Mouse (Mus musculus) brown adipose tissue, adult 24 weeks (tissue): Measurements from ENCODE around the gene Arvcf. TPM values are rescaled to one million over a fixed set of nuclear protein-coding genes. Genes with fewer than 3 reads are reported as not detected.

Experiments used
- H3K27ac ChIP-seq: fragments of 200-500 bp; replicated peaks from 2 replicates; pipeline ENCODE4 v1.5.1; 2012; ENCODE audit warnings: low read depth, mild to moderate bottlenecking, low read length
- H3K4me1 ChIP-seq: fragments of 200-500 bp; 2 replicates; pipeline ENCODE4 v1.6.1; 2012; ENCODE audit warnings: low read length, mixed read lengths; ENCODE audit not compliant: control insufficient read depth, insufficient read depth, insufficient read length
- H3K4me3 ChIP-seq: fragments of 200-500 bp; 2 replicates; pipeline ENCODE4 v1.5.1; 2012; ENCODE audit warnings: low read depth, mild to moderate bottlenecking, low read length, moderate library complexity; ENCODE audit not compliant: insufficient read depth
- polyA plus RNA-seq: library from polyadenylated mRNA; stranded (reverse); fragments of >200 nt; gene quantifications from 2 replicates; pipeline ENCODE4 v1.2.4, GENCODE M21; 2012; ENCODE audit not compliant: missing spikeins, insufficient read depth, insufficient read length

The Arvcf gene
- polyA plus RNA-seq, 1 experiment = 3.8 TPM

DNA sequence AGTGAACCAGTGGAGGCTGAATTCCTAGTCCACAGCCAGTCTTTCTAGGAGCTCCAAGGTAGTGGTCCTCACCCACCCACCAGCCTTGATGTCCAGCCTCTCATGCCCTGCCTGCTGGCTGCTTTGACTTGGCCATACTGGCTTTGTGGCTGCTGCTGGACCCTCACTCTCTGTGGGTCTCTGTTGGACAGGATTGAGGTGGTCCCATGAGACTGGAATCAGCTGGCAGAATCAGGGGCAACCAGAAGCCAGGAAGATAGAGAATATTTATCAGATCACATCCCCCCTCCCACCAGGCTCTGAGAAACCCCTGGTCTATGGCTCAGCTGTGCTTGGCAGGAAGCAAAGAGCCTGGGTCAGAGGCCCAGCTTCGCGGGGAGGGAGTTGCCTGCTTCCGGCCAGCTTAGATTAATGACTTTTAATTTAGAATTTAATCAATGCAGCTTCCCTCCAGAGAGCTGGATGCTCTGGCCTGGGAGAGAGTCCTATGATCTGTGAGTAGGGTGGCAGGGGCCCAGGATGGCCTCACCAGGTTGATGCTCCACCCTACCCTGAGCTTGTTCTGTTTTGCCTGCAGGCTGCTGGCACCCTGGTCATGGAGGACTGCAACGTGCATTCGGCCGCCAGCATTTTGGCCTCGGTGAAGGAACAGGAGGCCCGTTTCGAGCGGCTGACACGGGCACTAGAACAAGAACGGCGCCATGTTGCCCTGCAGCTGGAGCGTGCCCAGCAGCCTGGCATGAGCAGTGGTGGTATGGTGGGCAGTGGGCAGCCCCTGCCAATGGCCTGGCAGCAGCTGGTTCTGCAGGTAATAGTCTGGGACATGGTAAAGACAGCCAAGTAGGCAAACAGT is 40.8 kb downstream of the Arvcf start:
- no peak overlapping the region for H3K27ac ChIP-seq
- H3K4me3 ChIP-seq = no peak overlapping the region
- H3K4me1 ChIP-seq = no peaks in the 10 kb centered on the region

DNA sequence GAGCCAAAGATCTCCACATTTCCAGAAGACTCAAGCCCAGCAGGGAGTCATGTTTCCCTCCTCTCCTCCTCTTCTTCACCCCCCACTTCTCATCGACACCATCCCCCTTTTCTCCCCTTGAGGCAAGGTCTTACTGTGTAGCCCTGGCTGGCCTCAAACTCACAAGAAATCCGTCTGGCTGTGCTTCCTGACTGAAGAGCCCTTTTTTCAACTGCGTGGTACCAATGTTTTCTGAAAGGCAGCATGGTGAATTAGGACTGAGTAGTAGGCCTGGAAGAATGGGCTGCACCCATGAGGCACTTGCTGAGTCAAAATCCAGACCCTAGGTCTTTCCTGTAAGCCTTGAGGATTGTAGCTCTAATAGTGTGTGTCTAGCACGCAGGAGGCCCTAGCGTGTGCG is 42.4 kb downstream of the Arvcf start:
- Histone ChIP-seq H3K27ac (no peak overlapping the region), H3K4me3 (no peak overlapping the region), H3K4me1 (no peaks in the 10 kb centered on the region)

DNA sequence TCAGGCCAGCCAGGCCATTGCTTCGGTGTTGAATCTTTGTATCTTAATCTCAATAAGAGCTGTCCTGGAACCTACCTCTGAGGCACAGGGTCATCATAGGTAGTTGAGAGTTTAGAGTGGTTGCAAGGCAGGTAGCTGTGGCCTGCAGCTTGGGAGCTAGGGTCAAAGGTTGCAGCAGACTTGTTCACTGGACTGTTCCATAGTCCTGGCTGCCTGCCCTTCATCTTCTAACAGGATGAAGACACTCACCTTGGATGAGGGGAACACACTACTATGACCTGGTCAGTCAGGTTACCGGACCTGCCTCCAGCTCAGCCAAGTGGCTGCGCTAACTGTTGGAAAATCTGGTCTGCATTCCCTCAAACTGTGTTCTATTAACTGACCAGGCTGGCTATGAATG is 43.1 kb downstream of the Arvcf start:
- H3K27ac ChIP-seq = no peak overlapping the region
- no peaks in the 10 kb centered on the region for H3K4me1 ChIP-seq
- no peak overlapping the region for H3K4me3 ChIP-seq

DNA sequence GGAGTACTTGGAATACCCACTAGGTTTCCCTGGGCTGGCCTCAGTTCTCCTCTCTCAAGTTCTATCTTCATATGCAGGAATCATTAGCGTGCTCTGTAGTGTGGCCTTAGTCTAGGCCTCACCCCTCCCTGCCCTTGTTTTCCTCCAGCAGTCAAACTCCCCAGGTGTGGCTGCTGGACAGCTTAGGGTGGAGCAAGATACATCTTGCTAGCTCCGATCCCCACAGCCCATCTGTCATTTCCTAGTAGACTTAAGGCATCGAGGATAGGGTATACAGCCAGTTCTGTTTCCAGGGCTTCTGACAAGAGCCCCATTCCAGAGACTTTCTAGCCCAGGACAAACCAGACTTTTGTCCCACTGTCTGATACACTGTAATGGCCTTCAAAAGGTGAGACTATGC is 43.7 kb downstream of the Arvcf start:
- Histone ChIP-seq H3K4me3 (no peak overlapping the region), H3K4me1 (no peaks in the 10 kb centered on the region), H3K27ac (no peak overlapping the region)

DNA sequence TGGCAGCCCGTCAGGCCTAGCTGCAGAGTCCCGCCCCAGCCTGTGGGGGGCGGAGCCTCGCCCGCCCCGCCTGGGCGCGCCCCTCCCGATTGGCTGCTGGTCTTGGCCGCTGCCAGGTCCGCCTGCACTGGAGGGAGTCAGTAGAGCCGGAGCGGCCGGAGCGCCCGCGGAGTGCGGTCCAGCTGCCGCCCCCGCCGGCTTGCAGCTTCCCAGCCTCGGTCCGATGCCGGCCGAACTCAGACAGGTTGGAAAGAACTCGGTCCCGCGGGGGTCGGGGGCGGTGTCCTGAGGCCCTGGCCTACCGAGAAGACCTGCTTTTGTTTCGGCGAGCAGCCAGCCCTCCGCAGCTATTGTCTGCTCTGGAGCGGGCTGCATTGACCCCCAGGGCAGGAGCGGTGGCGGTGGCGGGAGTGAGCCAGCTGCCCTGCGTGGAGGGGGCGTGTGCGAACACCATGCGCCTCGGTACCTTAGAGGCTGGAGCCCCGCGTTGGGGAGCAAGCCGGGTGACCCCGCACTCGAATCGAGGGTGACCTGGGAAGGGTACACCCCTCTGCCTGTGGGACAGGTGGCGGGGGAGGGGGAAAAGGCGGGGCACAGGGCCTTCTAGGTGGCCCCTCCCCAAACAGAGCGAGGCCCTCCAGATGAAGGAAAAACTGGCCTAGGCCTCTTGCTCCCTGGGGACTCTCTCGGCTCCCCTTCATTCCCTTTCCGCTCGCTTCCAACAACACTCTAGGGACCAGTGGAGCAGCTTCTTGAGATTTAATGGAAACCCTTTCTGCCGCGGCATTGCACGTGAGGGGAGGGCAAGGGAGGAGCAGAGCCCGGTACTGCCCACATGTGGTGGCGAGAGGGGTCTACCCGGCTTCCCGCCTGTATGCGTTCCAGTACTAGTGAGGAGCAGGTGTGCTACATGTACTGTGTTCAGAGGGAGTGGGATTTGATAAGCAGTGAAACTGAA is 44.8 kb downstream of the Arvcf start:
- H3K4me3 ChIP-seq = peak overlapping the region; percentile 71
- H3K4me1 ChIP-seq = no peaks in the 10 kb centered on the region
- H3K27ac ChIP-seq = no peak overlapping the region

DNA sequence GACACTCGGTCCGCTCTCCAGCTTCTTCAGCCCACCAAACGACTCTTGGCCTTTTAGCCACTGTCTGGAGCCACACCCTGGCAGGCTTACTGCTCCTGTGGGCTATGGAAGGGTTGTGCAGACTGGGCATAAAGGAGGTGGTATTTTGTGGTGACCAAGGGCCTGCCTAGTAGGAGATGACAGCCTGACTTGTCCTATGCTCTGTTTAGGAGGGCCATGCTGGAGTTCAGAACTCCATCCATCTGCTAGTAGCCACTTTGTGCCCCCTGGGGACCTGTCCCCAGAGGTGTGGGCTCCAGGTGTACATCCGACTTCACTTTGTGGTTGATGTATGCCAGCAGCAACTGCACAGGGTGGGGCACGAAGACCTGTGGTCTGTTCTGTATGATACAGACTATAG is 45.6 kb downstream of the Arvcf start:
- Histone ChIP-seq H3K4me1 (no peaks in the 10 kb centered on the region), H3K4me3 (no peak overlapping the region), H3K27ac (no peak overlapping the region)

DNA sequence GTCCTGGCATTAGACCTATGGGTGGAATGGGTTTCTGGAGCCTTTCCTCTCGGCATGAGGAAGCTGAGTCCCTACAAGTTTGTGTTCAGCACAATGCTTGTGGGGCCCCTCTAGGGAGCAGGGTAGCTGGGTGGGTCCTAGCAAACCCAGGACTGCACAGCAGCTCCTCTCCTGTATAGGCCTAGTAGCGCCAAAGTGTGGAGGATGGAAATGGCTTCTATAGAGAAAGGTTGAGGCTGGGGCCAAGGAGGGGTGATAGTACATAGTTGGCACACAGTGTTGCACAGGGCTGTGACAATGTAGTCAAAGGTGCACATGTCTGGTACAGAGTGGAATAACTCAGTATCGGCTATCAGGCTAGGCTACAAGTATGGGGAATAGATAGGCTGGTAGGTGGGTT is 46.1 kb downstream of the Arvcf start:
- Histone ChIP-seq H3K4me1 (no peaks in the 10 kb centered on the region), H3K27ac (no peak overlapping the region), H3K4me3 (no peak overlapping the region)

DNA sequence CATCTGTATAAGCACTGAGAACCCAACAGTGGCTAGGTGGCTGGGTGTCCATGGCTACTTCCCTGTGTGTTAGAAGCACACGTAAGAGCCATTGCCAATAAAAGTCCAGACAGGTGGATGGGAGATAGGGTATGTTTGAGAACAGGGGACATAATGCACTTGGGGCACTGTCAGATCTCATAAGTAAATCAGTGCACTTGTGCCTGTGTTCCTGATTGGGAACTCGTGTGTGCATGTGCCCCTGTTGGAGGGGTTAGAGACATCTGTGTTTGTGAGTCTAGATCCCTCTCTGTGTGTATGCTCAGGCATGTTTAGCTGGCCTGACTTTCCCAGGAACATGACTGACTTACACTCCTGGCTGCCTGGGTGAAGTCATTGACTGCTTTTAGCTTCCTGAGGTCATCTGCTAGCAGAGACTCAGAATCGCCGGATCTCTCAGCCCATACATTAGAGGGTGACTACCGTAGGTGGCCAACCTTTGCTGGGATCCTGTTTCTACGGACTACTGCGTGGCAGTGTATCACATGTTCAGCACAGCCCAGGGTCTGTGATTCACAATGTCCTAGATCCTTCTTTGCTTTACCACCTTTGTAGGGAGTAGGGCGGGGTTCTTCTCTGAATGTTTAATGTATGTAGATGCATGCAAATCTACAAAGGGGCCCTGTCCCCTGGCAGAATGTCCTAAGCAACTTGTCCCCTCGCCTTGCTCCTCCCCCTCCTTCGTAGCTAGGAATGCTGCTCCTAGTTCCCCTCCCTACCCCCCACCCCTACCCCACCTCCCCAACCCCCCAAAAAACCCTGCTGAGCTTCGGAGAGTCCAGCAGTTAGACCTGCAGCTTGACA is 47.0 kb downstream of the Arvcf start:
- Histone ChIP-seq H3K4me1 (no peaks in the 10 kb centered on the region), H3K4me3 (no peak overlapping the region), H3K27ac (no peak overlapping the region)

DNA sequence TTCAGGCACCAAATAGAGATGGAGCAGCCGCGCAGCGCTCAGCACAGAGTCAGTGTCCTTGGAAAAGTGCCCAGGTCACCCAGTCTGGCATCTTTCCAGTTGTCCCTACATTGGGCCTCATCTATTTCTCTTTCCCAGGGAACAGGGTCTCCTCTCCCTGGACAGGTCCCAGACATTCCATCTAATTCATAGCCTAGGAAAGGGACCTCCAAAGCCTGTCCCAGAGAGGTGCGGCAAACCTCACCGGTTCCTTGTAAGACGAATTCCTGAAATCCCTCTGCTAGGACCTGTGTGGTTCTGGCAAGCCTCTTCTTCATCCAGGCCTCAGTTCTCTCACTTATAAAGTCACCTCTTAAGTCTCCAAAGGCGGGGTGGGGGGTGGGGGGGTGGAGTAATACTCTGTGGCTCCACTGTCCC is 47.6 kb downstream of the Arvcf start:
- H3K4me3 ChIP-seq = no peak overlapping the region
- H3K4me1 ChIP-seq = no peaks in the 10 kb centered on the region
- no peak overlapping the region for H3K27ac ChIP-seq

DNA sequence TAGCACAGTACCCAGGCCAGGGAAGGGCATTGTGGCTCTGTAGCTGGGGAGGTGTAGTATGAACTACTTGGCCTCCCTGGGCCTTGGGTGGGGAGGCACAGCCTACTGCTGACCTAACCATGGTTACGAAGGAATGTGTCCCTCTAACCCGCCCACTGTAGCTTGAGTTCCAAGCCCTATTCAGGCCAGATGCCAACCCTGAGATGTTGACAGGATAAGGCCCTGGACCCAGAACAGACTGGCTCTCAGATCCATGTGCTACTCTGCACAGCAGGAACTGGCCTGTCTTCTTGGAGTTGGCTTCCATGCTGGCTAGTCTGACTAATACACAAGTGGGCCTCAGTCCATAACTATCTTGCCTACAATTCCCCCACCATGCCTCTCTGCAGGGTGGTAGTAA is 48.2 kb downstream of the Arvcf start:
- no peak overlapping the region for H3K27ac ChIP-seq
- H3K4me3 ChIP-seq = no peak overlapping the region
- no peaks in the 10 kb centered on the region for H3K4me1 ChIP-seq

DNA sequence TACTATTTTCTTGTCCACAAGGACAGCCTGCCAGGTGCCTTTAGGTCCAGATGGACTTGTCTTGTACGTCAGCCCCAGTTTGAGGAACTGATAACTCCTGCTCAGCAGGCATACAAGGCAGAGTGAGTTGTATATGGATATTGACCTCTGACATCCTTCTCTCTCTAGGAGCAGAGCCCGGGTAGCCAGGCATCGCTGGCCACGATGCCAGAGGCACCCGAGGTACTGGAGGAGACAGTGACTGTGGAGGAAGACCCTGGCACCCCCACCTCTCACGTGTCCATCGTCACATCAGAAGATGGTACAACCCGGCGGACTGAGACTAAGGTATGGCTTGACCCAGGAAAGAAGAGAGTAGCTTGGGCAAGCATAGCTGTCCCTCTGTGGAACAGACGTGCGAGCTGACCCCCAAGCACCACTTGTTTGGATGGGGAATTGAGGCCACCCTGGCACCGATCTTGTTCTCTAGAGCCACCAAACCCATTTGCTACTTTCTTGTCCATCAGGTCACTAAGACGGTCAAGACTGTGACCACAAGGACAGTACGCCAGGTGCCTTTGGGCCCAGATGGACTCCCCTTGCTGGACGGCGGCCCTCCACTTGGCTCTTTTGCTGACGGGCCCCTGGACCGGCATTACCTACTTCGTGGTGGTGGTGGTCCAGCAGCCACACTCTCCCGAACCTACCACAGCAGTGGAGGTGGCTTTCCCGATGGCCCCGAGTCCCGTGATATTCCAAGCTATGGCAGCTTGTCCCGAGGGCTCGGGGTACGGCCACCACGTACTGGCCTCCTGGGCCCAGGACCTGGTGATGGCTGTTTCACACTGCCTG is 49.0 kb downstream of the Arvcf start:
- H3K4me3 ChIP-seq = no peak overlapping the region
- H3K27ac ChIP-seq = no peak overlapping the region
- no peaks in the 10 kb centered on the region for H3K4me1 ChIP-seq

DNA sequence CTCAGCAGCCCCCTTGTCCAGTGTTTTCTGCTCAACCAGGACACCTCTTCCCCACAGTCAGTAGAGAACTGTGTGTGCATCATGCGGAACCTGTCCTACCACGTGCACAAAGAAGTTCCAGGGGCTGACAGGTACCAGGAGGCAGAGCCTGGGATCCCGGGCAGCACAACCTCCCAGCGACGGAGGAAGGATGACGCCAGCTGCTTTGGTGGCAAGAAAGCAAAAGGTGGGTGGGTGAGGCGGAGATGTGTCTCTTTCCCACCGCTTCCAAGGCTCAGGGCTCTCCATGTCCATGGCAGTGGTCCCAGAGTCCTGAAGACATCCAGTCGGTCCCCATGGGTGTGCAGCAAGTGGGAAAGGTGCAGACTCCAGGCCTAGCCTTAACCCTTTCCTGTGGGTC is 52.0 kb downstream of the Arvcf start:
- H3K4me3 ChIP-seq = no peak overlapping the region
- no peak overlapping the region for H3K27ac ChIP-seq

DNA sequence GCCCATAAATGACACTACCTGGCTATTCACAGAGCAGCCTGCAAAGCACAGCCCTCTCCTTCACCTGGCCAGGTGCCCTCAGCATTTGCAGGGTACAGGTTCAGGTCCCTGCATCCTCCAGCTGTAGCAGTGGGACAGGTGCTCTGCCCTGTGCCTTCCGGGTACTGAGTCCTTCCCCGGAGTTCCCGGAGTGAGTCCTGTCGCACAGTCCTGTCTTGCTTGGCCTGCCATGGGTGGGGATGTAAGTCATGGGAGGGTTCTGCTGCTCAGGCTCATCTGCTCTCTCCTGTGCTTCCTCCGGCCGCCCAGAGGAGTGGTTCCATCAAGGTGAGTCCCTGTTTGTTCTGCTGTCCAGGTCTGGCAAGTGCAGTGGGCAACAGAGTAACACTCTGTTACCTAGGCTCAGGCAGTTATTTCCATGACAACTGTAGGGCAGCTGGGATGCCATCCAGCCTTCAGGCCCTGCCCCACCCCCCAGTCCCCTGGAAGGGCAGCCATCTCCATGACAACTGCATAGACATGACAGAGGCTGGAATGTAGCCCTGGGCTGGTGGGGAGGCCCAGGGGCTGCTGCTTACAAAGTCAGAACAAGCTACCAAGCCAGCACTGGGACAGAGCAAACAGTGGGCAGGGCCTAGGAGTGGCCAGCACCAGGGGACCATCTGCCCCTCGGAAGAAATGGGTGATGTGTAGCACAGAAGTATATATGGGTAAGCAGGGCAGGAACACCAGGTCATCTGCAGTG is 52.7 kb downstream of the Arvcf start:
- H3K4me3 ChIP-seq = no peak overlapping the region
- no peaks in the 10 kb centered on the region for H3K4me1 ChIP-seq
- no peak overlapping the region for H3K27ac ChIP-seq

More for the DNA sequence above, 52.0 kb downstream of the Arvcf start:
- H3K4me1 ChIP-seq = no peaks in the 10 kb centered on the region

DNA sequence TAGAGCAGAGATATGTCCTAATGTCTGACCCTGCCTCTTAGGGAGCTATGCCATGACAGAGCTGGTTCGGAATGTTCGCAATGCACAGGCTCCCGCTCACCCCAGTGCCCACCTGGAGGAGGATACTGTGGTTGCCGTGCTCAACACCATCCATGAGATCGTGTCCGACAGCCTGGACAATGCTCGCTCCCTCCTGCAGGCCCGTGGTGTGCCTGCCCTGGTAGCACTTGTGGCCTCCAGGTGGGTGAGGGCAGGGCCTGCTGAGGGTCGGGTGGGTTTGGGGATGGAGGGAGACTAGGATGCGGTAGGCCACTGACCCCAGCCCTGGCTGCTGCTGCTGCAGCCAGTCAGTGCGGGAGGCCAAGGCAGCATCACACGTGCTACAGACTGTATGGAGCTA is 55.3 kb downstream of the Arvcf start:
- H3K27ac ChIP-seq = no peak overlapping the region
- H3K4me3 ChIP-seq = no peak overlapping the region
- 0 out of 2 replicates have a peak, but pooled peaks cover 3% of the 10 kb centered on the region for H3K4me1 ChIP-seq
